Mouse (Mus musculus) gastrocnemius, postnatal 14 days (tissue): Measurements from ENCODE around the gene a. TPM values are rescaled to one million over a fixed set of nuclear protein-coding genes. Genes with fewer than 3 reads are reported as not detected.
"Not testable (repeated sequence)": the region's sequence is repeated elsewhere in the genome, so short reads cannot be mapped to it uniquely, and the experiment has no call there.

Experiments used
- DNase-seq: peaks from one replicate; pipeline ENCODE4 v3.0.0; 2021; ENCODE audit warnings: mixed read lengths
- intact Hi-C: fragments of 180-260 bp; cut with DNase I; formaldehyde crosslinking; loops from one replicate; pipeline ENCODE4 v1.15.1; 2025; ENCODE audit warnings: low total_unique reads
- total RNA-seq, 2 experiments: library from RNA; stranded (reverse); gene quantifications; 2 replicates each; pipeline ENCODE4 v1.2.3; 2021

Gene a
- total RNA-seq, 2 experiments from 2014 or later = not detected

- DNase-seq, intact Hi-C loops: not testable (repeated sequence)
Measured at GRCm38 (mm10) chr2:154908223-154908622, 117.0 kb downstream of the a start.

- intact Hi-C loops = no loop called here
- DNase-seq = no peak
Measured at GRCm38 (mm10) chr2:154909789-154910188, 118.6 kb downstream of the a start.

GRCm38 (mm10) chr2:154915922-154916541 lies 124.8 kb downstream of the a start:
- intact Hi-C loops = no loop called here
- no peak for DNase-seq

GRCm38 (mm10) chr2:154916547-154916946 lies 125.3 kb downstream of the a start:
- intact Hi-C loops = no loop called here
- peak; percentile 14 for DNase-seq

- DNase-seq = no peak
- intact Hi-C loops = no loop called here
Measured at GRCm38 (mm10) chr2:154917866-154918641, 126.9 kb downstream of the a start.

- intact Hi-C loops = no loop called here
- DNase-seq = no peak
Measured at GRCm38 (mm10) chr2:154920896-154921295, 129.7 kb downstream of the a start.

GRCm38 (mm10) chr2:154922134-154922533 lies 130.9 kb downstream of the a start:
- DNase-seq, intact Hi-C loops: not testable (repeated sequence)

- intact Hi-C loops = no loop called here
- no peak for DNase-seq
Measured at GRCm38 (mm10) chr2:154925411-154926031, 134.3 kb downstream of the a start.

- DNase-seq = no peak
- intact Hi-C loops = no loop called here
Measured at GRCm38 (mm10) chr2:154926843-154927242, 135.6 kb downstream of the a start.

GRCm38 (mm10) chr2:154928298-154928697 lies 137.1 kb downstream of the a start:
- DNase-seq = no peak
- intact Hi-C loops = no loop called here

- DNase-seq = no peak
- intact Hi-C loops = no loop called here
Measured at GRCm38 (mm10) chr2:154933884-154934283, 142.7 kb downstream of the a start.

GRCm38 (mm10) chr2:154936106-154936505 lies 144.9 kb downstream of the a start:
- intact Hi-C loops = no loop called here

GRCm38 (mm10) chr2:154936536-154937155 lies 145.4 kb downstream of the a start:
- no peak for DNase-seq
- intact Hi-C loops = no loop called here

More at GRCm38 (mm10) chr2:154936106-154936505, 144.9 kb downstream of the a start:
- DNase-seq = no peak

- intact Hi-C loops = no loop called here
- no peak for DNase-seq
Measured at GRCm38 (mm10) chr2:154937547-154938390, 146.6 kb downstream of the a start.

GRCm38 (mm10) chr2:154941952-154942351 lies 150.8 kb downstream of the a start:
- DNase-seq = no peak
- intact Hi-C loops = loop anchor here (5.0 kb wide), 2 partner anchors 230 to 295 kb away; no protein-coding TSS in a partner anchor

- intact Hi-C loops = loop anchor here (5.0 kb wide), 2 partner anchors 230 to 295 kb away; no protein-coding TSS in a partner anchor
- no peak for DNase-seq
Measured at GRCm38 (mm10) chr2:154942546-154942945, 151.3 kb downstream of the a start.

GRCm38 (mm10) chr2:154943101-154943500 lies 151.9 kb downstream of the a start:
- intact Hi-C loops = loop anchor here (5.0 kb wide), 2 partner anchors 231 to 296 kb away; no protein-coding TSS in a partner anchor

GRCm38 (mm10) chr2:154946921-154947320 lies 155.7 kb downstream of the a start:
- intact Hi-C loops = no loop called here
- no peak for DNase-seq

More at GRCm38 (mm10) chr2:154943101-154943500, 151.9 kb downstream of the a start:
- DNase-seq = peak; percentile 84

- DNase-seq = no peak
- intact Hi-C loops = no loop called here
Measured at GRCm38 (mm10) chr2:154949352-154949751, 158.2 kb downstream of the a start.
